Mouse (Mus musculus) E14TG2a.4 (cell line): ENCODE results near the gene Gtf2f2.
"Not testable (repeated sequence)": the region's sequence is repeated elsewhere in the genome, so short reads cannot be mapped to it uniquely, and the experiment has no call there.

Source experiments
- H3K27me3 ChIP-seq: 2 replicates; pipeline ENCODE4 v1.6.1; 2014; ENCODE audit warnings: low read length, control low read depth; ENCODE audit not compliant: insufficient read depth
- H3K36me3 ChIP-seq: 2 replicates; pipeline ENCODE4 v1.6.1; 2014; ENCODE audit warnings: low read length, control low read depth; ENCODE audit not compliant: insufficient read depth
- H3K4me1 ChIP-seq: replicated peaks from 2 replicates; pipeline ENCODE4 v1.6.1; 2014; ENCODE audit warnings: low read depth, low read length, control low read depth
- H3K4me3 ChIP-seq: replicated peaks from 2 replicates; pipeline ENCODE4 v1.5.1; 2014; ENCODE audit warnings: mild to moderate bottlenecking, low read length
- H3K9me3 ChIP-seq: 2 replicates; pipeline ENCODE4 v1.6.1; 2014; ENCODE audit warnings: low read length, control low read depth
- CTCF ChIP-seq: conservative IDR thresholded peaks from 2 replicates; pipeline ENCODE4 v1.5.1; 2014; ENCODE audit warnings: low read length
- NANOG ChIP-seq: IDR thresholded peaks from 2 replicates; pipeline ENCODE4 v1.6.1; 2014; ENCODE audit warnings: borderline replicate concordance, low read length, mixed read lengths
- POU5F1 ChIP-seq: IDR thresholded peaks from 2 replicates; pipeline ENCODE4 v1.6.1; 2014; ENCODE audit warnings: low read length, borderline replicate concordance

The Gtf2f2 gene

GRCm38 (mm10) chr14:75962250-75962649 lies 48.4 kb downstream of the Gtf2f2 start:
- Histone ChIP-seq H3K4me3 (no peak overlapping the region), H3K4me1 (peaks cover 11% of the 10 kb centered on the region), H3K27me3 (no peaks in the 10 kb centered on the region), H3K36me3 (peaks cover 5% of the 10 kb centered on the region; the same call in 1 of the 2 replicates), H3K9me3 (no peaks in the 10 kb centered on the region)
- TF ChIP-seq NANOG = no peak
- no peak for TF ChIP-seq CTCF
- TF ChIP-seq POU5F1 = no peak

GRCm38 (mm10) chr14:75954766-75955165 lies 55.9 kb downstream of the Gtf2f2 start, which contains the start of gene Kctd4:
Gene Kctd4 (plus strand): TSS chr14:75955009.
- peaks cover 2% of the 10 kb centered on the region; the same call in 1 of the 2 replicates for H3K36me3 ChIP-seq
- TF ChIP-seq POU5F1 (no peak), NANOG (no peak), CTCF (no peak)
- peaks cover 36% of the 10 kb centered on the region for H3K4me1 ChIP-seq
- peaks cover 7% of the 10 kb centered on the region; the same call in 1 of the 2 replicates for H3K9me3 ChIP-seq
- no peak within 1 kb of the TSS for H3K4me3 ChIP-seq
- H3K27me3 ChIP-seq = no peaks in the 10 kb centered on the region

GRCm38 (mm10) chr14:75953011-75953410 lies 57.7 kb downstream of the Gtf2f2 start:
- Histone ChIP-seq H3K36me3 (peaks cover 12% of the 10 kb centered on the region; the same call in 1 of the 2 replicates), H3K9me3 (peaks cover 7% of the 10 kb centered on the region; the same call in 1 of the 2 replicates), H3K27me3 (no peaks in the 10 kb centered on the region), H3K4me3 (no peak overlapping the region), H3K4me1 (peaks cover 34% of the 10 kb centered on the region)
- TF ChIP-seq NANOG = no peak
- no peak for TF ChIP-seq CTCF
- no peak for TF ChIP-seq POU5F1

GRCm38 (mm10) chr14:75947674-75948073 lies 63.0 kb downstream of the Gtf2f2 start:
- TF ChIP-seq CTCF = no peak
- TF ChIP-seq POU5F1 = no peak
- no peak for TF ChIP-seq NANOG

DNA sequence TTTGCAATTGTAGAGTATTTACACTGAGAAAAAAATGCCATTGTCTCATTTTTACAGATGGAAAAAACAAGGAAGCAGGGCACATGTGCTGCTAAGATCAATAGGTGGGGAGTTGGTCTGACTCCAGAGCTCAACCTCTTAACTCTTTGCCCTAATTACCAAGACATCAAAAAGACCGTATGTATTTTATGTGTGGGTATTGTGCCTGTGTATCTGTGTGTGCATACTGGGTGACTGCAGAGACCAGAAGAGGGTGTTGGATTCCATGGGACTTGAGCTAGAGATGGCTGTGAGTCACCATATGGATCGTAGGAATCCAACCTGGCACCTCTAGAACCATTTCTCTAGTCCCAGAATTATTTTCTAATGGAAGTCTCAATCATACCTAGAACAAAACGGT lies 68.3 kb downstream of the Gtf2f2 start:
- H3K36me3 ChIP-seq = peaks cover 13% of the 10 kb centered on the region; the same call in 1 of the 2 replicates
- H3K9me3 ChIP-seq = no peaks in the 10 kb centered on the region
- H3K27me3 ChIP-seq = no peaks in the 10 kb centered on the region
- H3K4me3 ChIP-seq = no peak overlapping the region
- no peak for TF ChIP-seq POU5F1
- no peak for TF ChIP-seq NANOG
- no peak for TF ChIP-seq CTCF
- H3K4me1 ChIP-seq = no peaks in the 10 kb centered on the region

More at GRCm38 (mm10) chr14:75947674-75948073, 63.0 kb downstream of the Gtf2f2 start:
- peaks cover 12% of the 10 kb centered on the region; the same call in 1 of the 2 replicates for H3K36me3 ChIP-seq
- H3K4me1 ChIP-seq = no peaks in the 10 kb centered on the region
- peaks cover 7% of the 10 kb centered on the region; the same call in 1 of the 2 replicates for H3K9me3 ChIP-seq
- H3K4me3 ChIP-seq = no peak overlapping the region
- H3K27me3 ChIP-seq = no peaks in the 10 kb centered on the region

- TF ChIP-seq POU5F1 (no peak), CTCF (no peak), NANOG (no peak)
- H3K36me3 ChIP-seq = peaks cover 13% of the 10 kb centered on the region; the same call in 1 of the 2 replicates
- H3K9me3 ChIP-seq = no peaks in the 10 kb centered on the region
- no peak overlapping the region for H3K4me3 ChIP-seq
- H3K27me3 ChIP-seq = no peaks in the 10 kb centered on the region
- no peaks in the 10 kb centered on the region for H3K4me1 ChIP-seq
These were observed 69.2 kb downstream of the Gtf2f2 start for GRCm38 (mm10) chr14:75941500-75941899.

GRCm38 (mm10) chr14:75937714-75938113 lies 73.0 kb downstream of the Gtf2f2 start:
- TF ChIP-seq NANOG (no peak), POU5F1 (no peak), CTCF (no peak)
- no peaks in the 10 kb centered on the region for H3K4me1 ChIP-seq
- H3K27me3 ChIP-seq = no peaks in the 10 kb centered on the region
- no peak overlapping the region for H3K4me3 ChIP-seq
- peaks cover 5% of the 10 kb centered on the region; the same call in 1 of the 2 replicates for H3K9me3 ChIP-seq
- peaks cover 25% of the 10 kb centered on the region for H3K36me3 ChIP-seq

DNA sequence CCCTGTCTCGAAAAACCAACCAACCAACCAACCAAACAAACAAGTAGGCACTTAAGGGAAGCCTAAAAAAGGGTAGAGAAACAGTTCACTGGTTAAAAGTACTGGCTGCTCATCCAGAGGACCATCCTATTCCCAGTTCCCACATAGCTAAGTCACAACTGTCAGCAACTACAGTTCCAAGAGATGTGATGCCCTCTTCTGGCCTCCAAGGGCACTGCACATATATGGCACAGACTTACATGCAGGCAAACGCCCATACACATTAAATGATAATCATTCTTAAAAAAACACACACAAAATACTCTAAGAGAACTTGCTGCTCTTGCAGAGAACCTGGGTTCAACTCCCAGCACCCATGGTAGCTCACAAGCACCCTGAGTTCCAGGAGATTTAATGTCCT lies 76.3 kb downstream of the Gtf2f2 start:
- H3K36me3 ChIP-seq = peaks cover 14% of the 10 kb centered on the region
- TF ChIP-seq POU5F1 (no peak), CTCF (peak; percentile 69), NANOG (no peak)
- H3K27me3 ChIP-seq = no peaks in the 10 kb centered on the region
- H3K4me1 ChIP-seq = peaks cover 7% of the 10 kb centered on the region
- peaks cover 6% of the 10 kb centered on the region; the same call in 1 of the 2 replicates for H3K9me3 ChIP-seq
- no peak overlapping the region for H3K4me3 ChIP-seq

GRCm38 (mm10) chr14:75931266-75931665 lies 79.4 kb downstream of the Gtf2f2 start:
- peaks cover 6% of the 10 kb centered on the region; the same call in 1 of the 2 replicates for H3K9me3 ChIP-seq
- H3K4me3 ChIP-seq = no peak overlapping the region
- no peak for TF ChIP-seq CTCF
- no peak for TF ChIP-seq NANOG
- no peak for TF ChIP-seq POU5F1
- peaks cover 14% of the 10 kb centered on the region for H3K36me3 ChIP-seq
- no peaks in the 10 kb centered on the region for H3K27me3 ChIP-seq
- peaks cover 7% of the 10 kb centered on the region for H3K4me1 ChIP-seq

DNA sequence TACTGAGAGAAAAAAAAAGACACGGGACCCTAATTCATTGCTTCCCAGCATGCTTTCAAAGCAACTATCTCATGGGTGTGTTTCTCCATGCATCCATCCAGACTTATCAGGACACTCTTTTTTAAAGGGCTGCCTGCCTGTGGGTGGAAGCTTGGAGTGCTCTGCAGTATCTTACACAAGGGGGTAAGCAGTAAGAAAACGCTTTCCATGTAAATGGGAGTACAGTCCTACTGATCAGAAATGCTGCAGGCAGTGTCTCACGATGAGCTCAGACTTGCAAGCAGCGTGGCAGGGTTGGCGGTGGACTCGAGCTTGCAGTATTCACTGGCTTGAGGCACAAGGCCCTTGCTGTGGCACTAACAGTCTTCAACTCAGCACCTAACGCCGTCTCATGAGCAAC lies 81.0 kb downstream of the Gtf2f2 start:
- not testable (repeated sequence) for H3K9me3 ChIP-seq, H3K27me3 ChIP-seq, H3K4me1 ChIP-seq

More for the DNA sequence above, 81.0 kb downstream of the Gtf2f2 start:
- peaks cover 14% of the 10 kb centered on the region for H3K36me3 ChIP-seq
- H3K4me3 ChIP-seq = not testable (repeated sequence)
